ENCODE assay signal across 36 mouse cellular contexts in genomic region chr4:110006044-110006443, GRCm38 (mm10). TPM values are rescaled to one million over a fixed set of nuclear protein-coding genes. Genes with fewer than 3 reads are reported as not detected.
"Had no signal": no experiment of that assay in that cellular context is flagged by ENCODE, and none has a peak within 500 bp of the region (broad histone marks: within the 10 kb centered on the region; RNA-seq: fewer than 3 reads in every experiment).

No protein-coding gene starts in this region.

- H3K27me3 ChIP-seq: heart, embryonic 12.5 days; heart, embryonic 13.5 days; heart, embryonic 15.5 days; hindbrain, embryonic 12.5 days; hindbrain, embryonic 13.5 days; hindbrain, embryonic 15.5 days; intestine, embryonic 15.5 days; kidney, embryonic 15.5 days had no signal

- H3K4me1 ChIP-seq: heart, embryonic 10.5 days; heart, embryonic 12.5 days; heart, embryonic 13.5 days; heart, embryonic 15.5 days; hindbrain, embryonic 10.5 days; hindbrain, embryonic 12.5 days; hindbrain, embryonic 13.5 days; hindbrain, embryonic 15.5 days; intestine, embryonic 15.5 days; kidney, embryonic 15.5 days had no signal

- H3K36me3 ChIP-seq: heart, embryonic 10.5 days; heart, embryonic 12.5 days; heart, embryonic 13.5 days; heart, embryonic 15.5 days; hindbrain, embryonic 10.5 days; hindbrain, embryonic 12.5 days; hindbrain, embryonic 13.5 days; hindbrain, embryonic 15.5 days; intestine, embryonic 15.5 days; kidney, embryonic 15.5 days had no signal

- H3K4me3 ChIP-seq: heart, embryonic 10.5 days; heart, embryonic 12.5 days; heart, embryonic 13.5 days; heart, embryonic 15.5 days; hindbrain, embryonic 10.5 days; hindbrain, embryonic 12.5 days; hindbrain, embryonic 13.5 days; hindbrain, embryonic 15.5 days; intestine, embryonic 15.5 days; kidney, embryonic 15.5 days; layer of hippocampus, adult 2 months had no signal

- H3K9me3 ChIP-seq: heart, embryonic 10.5 days; heart, embryonic 12.5 days; heart, embryonic 15.5 days; hindbrain, embryonic 10.5 days; hindbrain, embryonic 12.5 days; hindbrain, embryonic 15.5 days; intestine, embryonic 15.5 days; kidney, embryonic 15.5 days had no signal

- ATAC-seq: hindbrain, embryonic 16.5 days; hindbrain, postnatal 0 days; inflammation-experienced regulatory T-cells, adult 6 months; intestine, embryonic 15.5 days; intestine, embryonic 16.5 days; intestine, postnatal 0 days had no signal

- H3K27ac ChIP-seq: heart, embryonic 10.5 days; heart, embryonic 13.5 days; heart, embryonic 15.5 days; hindbrain, embryonic 10.5 days; hindbrain, embryonic 12.5 days; hindbrain, embryonic 13.5 days; hindbrain, embryonic 14.5 days; hindbrain, embryonic 15.5 days; hindbrain, postnatal 0 days; intestine, embryonic 15.5 days; kidney, embryonic 15.5 days; kidney, postnatal 0 days; layer of hippocampus, adult 2 months had no signal

- H3K9ac ChIP-seq: heart, embryonic 12.5 days; heart, embryonic 13.5 days; heart, embryonic 15.5 days; hindbrain, embryonic 12.5 days; hindbrain, embryonic 13.5 days; hindbrain, embryonic 14.5 days; hindbrain, embryonic 15.5 days; intestine, embryonic 15.5 days; kidney, embryonic 15.5 days had no signal

- H3K4me2 ChIP-seq: heart, embryonic 11.5 days; heart, embryonic 12.5 days; heart, embryonic 13.5 days; heart, embryonic 15.5 days; hindbrain, embryonic 12.5 days; hindbrain, embryonic 13.5 days; hindbrain, embryonic 14.5 days; hindbrain, embryonic 15.5 days; intestine, embryonic 15.5 days; kidney, embryonic 15.5 days had no signal

- DNase-seq: heart, postnatal 10 days; heart, postnatal 14 days; heart, postnatal 36 days; heart, postnatal 4 days; kidney, adult 11 months; kidney, adult 18-20 months; kidney, adult 2 months; kidney, adult 8-10 months; kidney, adult 9 months; kidney, postnatal 10 days; kidney, postnatal 14 days; kidney, postnatal 25 days; kidney, postnatal 36 days; kidney, postnatal 4 days; layer of hippocampus, adult 9-11 months; layer of hippocampus, postnatal 36 days had no signal

RNA-seq across cellular contexts. Expression of gene Dmrta2, which starts 28.2 kb away (rescaled TPM):
- polyA plus RNA-seq: heart, embryonic 13.5 days; heart, embryonic 14.5 days; heart, embryonic 15.5 days; inflammation-experienced regulatory T-cells, adult 6 months; intestine, embryonic 16.5 days; intestine, postnatal 0 days had no signal
